Mouse (Mus musculus) G1E (cell line): ENCODE measurements around the gene Cep41. TPM values are rescaled to one million over a fixed set of nuclear protein-coding genes. Genes with fewer than 3 reads are reported as not detected.
A peak's percentile ranks its signal among the peaks of the same experiment; 100 is the strongest.

Experiments
- ATAC-seq: 2 replicates; pipeline ENCODE4 v1.8.0; 2016; ENCODE audit warnings: mild to moderate bottlenecking; ENCODE audit not compliant: insufficient number of reproducible peaks, poor library complexity, low FRiP score, severe bottlenecking; ENCODE audit errors: extremely low read depth
- DNase-seq: peaks from one replicate; pipeline ENCODE4 v3.0.0; 2012; ENCODE audit warnings: low spot score
- H3K27me3 ChIP-seq: 2 replicates; pipeline ENCODE4 v1.6.1; 2012; ENCODE audit warnings: mild to moderate bottlenecking, low read length, inconsistent platforms; ENCODE audit not compliant: insufficient read depth
- H3K36me3 ChIP-seq: replicated peaks from 2 replicates; pipeline ENCODE3; 2012; ENCODE audit warnings: mild to moderate bottlenecking, inconsistent platforms
- H3K4me1 ChIP-seq: 2 replicates; pipeline ENCODE4 v1.6.1; 2012; ENCODE audit warnings: low read depth, low read length, inconsistent platforms, mixed read lengths; ENCODE audit not compliant: insufficient read depth
- H3K4me3 ChIP-seq: 2 replicates; pipeline ENCODE4 v1.5.1; 2012; ENCODE audit warnings: low read depth, mild to moderate bottlenecking, inconsistent platforms, low read length, moderate library complexity, mixed read lengths
- H3K9me3 ChIP-seq: replicated peaks from 2 replicates; pipeline ENCODE4 v1.6.1; 2012; ENCODE audit warnings: inconsistent platforms
- CTCF ChIP-seq: IDR thresholded peaks from 2 replicates; pipeline ENCODE4 v1.5.1; 2012; ENCODE audit warnings: low read depth, low read length, inconsistent platforms, mixed read lengths
- GATA1 ChIP-seq: IDR thresholded peaks from 2 replicates; pipeline ENCODE4 v1.6.1; 2012; ENCODE audit warnings: borderline replicate concordance, low read length, inconsistent platforms, mixed read lengths
- GATA2 ChIP-seq: IDR thresholded peaks from 2 replicates; pipeline ENCODE4 v1.6.1; 2012; ENCODE audit warnings: low read depth, low read length, inconsistent platforms, borderline replicate concordance
- POLR2AphosphoS5 ChIP-seq: IDR thresholded peaks from 2 replicates; pipeline ENCODE4 v1.6.1; 2012; ENCODE audit warnings: low read depth, low read length, inconsistent platforms; ENCODE audit not compliant: insufficient replicate concordance
- TAL1 ChIP-seq: conservative IDR thresholded peaks from 2 replicates; pipeline ENCODE4 v1.6.1; 2012; ENCODE audit warnings: low read depth, low read length, inconsistent platforms, mixed read lengths
- polyA plus RNA-seq: library from polyadenylated mRNA; stranded (reverse); fragments of >175 nt; gene quantifications from 2 replicates; pipeline ENCODE4 v1.2.3, GENCODE M21; 2012
- total RNA-seq, 2 experiments: library from RNA; stranded (forward) in 1 of 2; stranded (reverse) in 1 of 2; fragments of 200-1000 nt in 1 of 2; fragments of >200 nt in 1 of 2; fragmentation: Nextera tagmentation in 1 of 2; gene quantifications; 2 replicates each; pipeline ENCODE4 v1.2.3; 2014 to 2017

Gene Cep41
- total RNA-seq (2014; fragmentation: Nextera tagmentation) (18.3 and 28.3 TPM in 2 replicates), total RNA-seq (2017) (8.8 and 14.6 TPM in 2 replicates), polyA plus RNA-seq (32.6 and 34.5 TPM in 2 replicates)

GRCm38 (mm10) chr6:30693350-30693991, at the start of gene Cep41:
TSS of gene Cep41 (minus strand) at chr6:30693749.
- Histone ChIP-seq H3K4me1 (peaks cover 22% of the 10 kb centered on the region), H3K36me3 (peaks cover 3% of the 10 kb centered on the region), H3K9me3 (no peaks in the 10 kb centered on the region), H3K4me3 (peak within 1 kb of the TSS; percentile 76), H3K27me3 (peaks cover 16% of the 10 kb centered on the region)
- peak; percentile 94 for ATAC-seq
- peak; percentile 99 for DNase-seq
- TF ChIP-seq TAL1, result no peak

- H3K9me3 ChIP-seq, result peaks cover 20% of the 10 kb centered on the region
- H3K4me3 ChIP-seq, result no peak overlapping the region; the same call in 1 of the 2 replicates
- peaks cover 15% of the 10 kb centered on the region for H3K36me3 ChIP-seq
- DNase-seq (no peak), ATAC-seq (no peak)
- no peak for TF ChIP-seq TAL1
- TF ChIP-seq CTCF, result no peak
- TF ChIP-seq POLR2AphosphoS5, result no peak
- no peak for TF ChIP-seq GATA1
- TF ChIP-seq GATA2, result no peak
- peaks cover 17% of the 10 kb centered on the region; the same call in 1 of the 2 replicates for H3K4me1 ChIP-seq
- peaks cover 40% of the 10 kb centered on the region for H3K27me3 ChIP-seq
Observed at GRCm38 (mm10) chr6:30739177-30739747, 45.7 kb upstream of the Cep41 start.

GRCm38 (mm10) chr6:30738464-30739006, 45.0 kb upstream of the Cep41 start:
- no peak for DNase-seq
- peaks cover 20% of the 10 kb centered on the region for H3K9me3 ChIP-seq
- H3K4me1 ChIP-seq, result peaks cover 17% of the 10 kb centered on the region; the same call in 1 of the 2 replicates
- peaks cover 8% of the 10 kb centered on the region for H3K36me3 ChIP-seq
- no peak for ATAC-seq
- peaks cover 45% of the 10 kb centered on the region for H3K27me3 ChIP-seq
- no peak overlapping the region; the same call in 1 of the 2 replicates for H3K4me3 ChIP-seq
- TF ChIP-seq CTCF (no peak), GATA2 (no peak), POLR2AphosphoS5 (no peak), TAL1 (no peak), GATA1 (no peak)

- peaks cover 17% of the 10 kb centered on the region; the same call in 1 of the 2 replicates for H3K4me1 ChIP-seq
- peaks cover 6% of the 10 kb centered on the region for H3K36me3 ChIP-seq
- DNase-seq (no peak), ATAC-seq (no peak)
- H3K27me3 ChIP-seq, result peaks cover 51% of the 10 kb centered on the region
- TF ChIP-seq GATA2, result no peak
- TF ChIP-seq POLR2AphosphoS5, result no peak
- TF ChIP-seq TAL1, result no peak
- TF ChIP-seq GATA1, result no peak
- TF ChIP-seq CTCF, result no peak
- H3K9me3 ChIP-seq, result peaks cover 20% of the 10 kb centered on the region
- H3K4me3 ChIP-seq, result peak overlapping the region; percentile 64
Observed at GRCm38 (mm10) chr6:30737548-30738463, 44.3 kb upstream of the Cep41 start.

GRCm38 (mm10) chr6:30736864-30737547, 43.5 kb upstream of the Cep41 start:
- no peak for ATAC-seq
- no peak overlapping the region for H3K4me3 ChIP-seq
- no peak for DNase-seq
- no peak for TF ChIP-seq GATA2
- no peak for TF ChIP-seq GATA1
- no peak for TF ChIP-seq POLR2AphosphoS5
- no peak for TF ChIP-seq TAL1
- TF ChIP-seq CTCF, result no peak
- peaks cover 17% of the 10 kb centered on the region; the same call in 1 of the 2 replicates for H3K4me1 ChIP-seq
- H3K9me3 ChIP-seq, result peaks cover 20% of the 10 kb centered on the region
- no peaks in the 10 kb centered on the region for H3K36me3 ChIP-seq
- peaks cover 55% of the 10 kb centered on the region for H3K27me3 ChIP-seq

- TF ChIP-seq GATA1 (no peak), GATA2 (no peak), CTCF (no peak), TAL1 (no peak), POLR2AphosphoS5 (no peak)
- ATAC-seq (no peak), DNase-seq (no peak)
- H3K4me1 ChIP-seq, result peaks cover 17% of the 10 kb centered on the region; the same call in 1 of the 2 replicates
- peaks cover 55% of the 10 kb centered on the region for H3K27me3 ChIP-seq
- H3K9me3 ChIP-seq, result peaks cover 20% of the 10 kb centered on the region
- no peak overlapping the region for H3K4me3 ChIP-seq
- no peaks in the 10 kb centered on the region for H3K36me3 ChIP-seq
Observed at GRCm38 (mm10) chr6:30736372-30736762, 42.8 kb upstream of the Cep41 start.
